Mouse (Mus musculus) CH12.LX (cell line): Measurements from ENCODE around the gene Tnfrsf1a. TPM values are rescaled to one million over a fixed set of nuclear protein-coding genes. Genes with fewer than 3 reads are reported as not detected.
A peak's percentile ranks its signal among the peaks of the same experiment; 100 is the strongest.

Source experiments
- DNase-seq: peaks from one replicate; pipeline ENCODE4 v3.0.0-alpha.2; 2013; ENCODE audit errors: extremely low read depth
- H3K27ac ChIP-seq: 2 replicates; pipeline ENCODE4 v1.5.1; 2012; ENCODE audit warnings: low read depth, mild to moderate bottlenecking, control low read depth, moderate library complexity; ENCODE audit not compliant: insufficient read depth
- H3K27me3 ChIP-seq: replicated peaks from 2 replicates; pipeline ENCODE3; 2012; ENCODE audit warnings: inconsistent platforms
- H3K36me3 ChIP-seq, 2 experiments: replicated peaks in 1 of 2; 2 replicates each; pipeline versions ENCODE3 to v1.6.1; 2012; ENCODE audit warnings: inconsistent platforms in 1 of 2, low read length in 1 of 2, mild to moderate bottlenecking in 1 of 2, mixed read lengths in 1 of 2, moderate library complexity in 1 of 2; ENCODE audit not compliant: control insufficient read depth in 1 of 2, insufficient read depth in 1 of 2
- H3K4me1 ChIP-seq, 2 experiments: 2 replicates each; pipeline ENCODE4 v1.6.1; 2012; ENCODE audit warnings: inconsistent platforms in 1 of 2, moderate library complexity in 1 of 2; ENCODE audit not compliant: insufficient read depth in 2 of 2, control insufficient read depth in 1 of 2
- H3K4me2 ChIP-seq: 2 replicates; pipeline ENCODE4 v1.6.1; 2012; ENCODE audit warnings: low read depth, mild to moderate bottlenecking, control low read depth; ENCODE audit not compliant: poor library complexity, insufficient read depth, severe bottlenecking
- H3K4me3 ChIP-seq, 3 experiments: fragments of 150-350 bp in 1 of 3; sonication (generic) in 1 of 3; replicated peaks in 1 of 3; 2 replicates each; pipeline versions ENCODE3 to v1.5.1; 2011 to 2012; ENCODE audit warnings: low read depth in 2 of 3, low read length in 2 of 3, mild to moderate bottlenecking in 2 of 3, moderate library complexity in 2 of 3, control low read depth in 1 of 3, improper control_type of control experiment in 1 of 3, inconsistent platforms in 1 of 3, mixed read lengths in 1 of 3; ENCODE audit not compliant: poor library complexity in 1 of 3
- H3K79me2 ChIP-seq: replicated peaks from 2 replicates; pipeline ENCODE4 v1.6.1; 2012; ENCODE audit warnings: mild to moderate bottlenecking, moderate library complexity; ENCODE audit not compliant: control insufficient read depth, poor library complexity, insufficient read depth, severe bottlenecking; ENCODE audit errors: extremely low read depth
- H3K9ac ChIP-seq: 2 replicates; pipeline ENCODE4 v1.6.1; 2012; ENCODE audit warnings: low read depth, mild to moderate bottlenecking, control low read depth, moderate library complexity; ENCODE audit not compliant: insufficient read depth
- H3K9me3 ChIP-seq: replicated peaks from 2 replicates; pipeline ENCODE3; 2012; ENCODE audit warnings: low read length, inconsistent platforms, mixed read lengths
- BHLHE40 ChIP-seq: IDR thresholded peaks from 2 replicates; pipeline ENCODE4 v1.6.1; 2011; ENCODE audit warnings: mild to moderate bottlenecking, low read depth, low read length, improper control_type of control experiment
- CHD2 ChIP-seq: IDR thresholded peaks from 2 replicates; pipeline ENCODE4 v1.6.1; 2011; ENCODE audit warnings: low read length, improper control_type of control experiment
- CTCF ChIP-seq, 2 experiments: IDR thresholded peaks in 1 of 2; conservative IDR thresholded peaks in 1 of 2; 2 replicates each; pipeline ENCODE4 v1.5.1; 2011 to 2012; ENCODE audit warnings: low read depth in 2 of 2, low read length in 2 of 2, improper control_type of control experiment in 1 of 2, inconsistent platforms in 1 of 2, mild to moderate bottlenecking in 1 of 2, moderate library complexity in 1 of 2
- E2F4 ChIP-seq: IDR thresholded peaks from 2 replicates; pipeline ENCODE4 v1.6.1; 2011; ENCODE audit warnings: low read depth, low read length, improper control_type of control experiment; ENCODE audit not compliant: insufficient replicate concordance
- EP300 ChIP-seq: IDR thresholded peaks from 2 replicates; pipeline ENCODE4 v1.6.1; 2011; ENCODE audit warnings: low read length, improper control_type of control experiment
- ETS1 ChIP-seq: conservative IDR thresholded peaks from 2 replicates; pipeline ENCODE4 v1.6.1; 2012; ENCODE audit warnings: low read depth, mild to moderate bottlenecking, inconsistent platforms, low read length, improper control_type of control experiment, moderate library complexity
- GABPA ChIP-seq: IDR thresholded peaks from 2 replicates; pipeline ENCODE4 v1.6.1; 2012; ENCODE audit warnings: low read depth, low read length, improper control_type of control experiment, inconsistent platforms; ENCODE audit not compliant: insufficient replicate concordance
- JUND ChIP-seq: conservative IDR thresholded peaks from 2 replicates; pipeline ENCODE4 v1.6.1; 2011; ENCODE audit warnings: low read depth, low read length, improper control_type of control experiment
- KAT2A ChIP-seq: IDR thresholded peaks from 2 replicates; pipeline ENCODE4 v1.6.1; 2012; ENCODE audit warnings: low read length, improper control_type of control experiment, inconsistent platforms; ENCODE audit not compliant: insufficient replicate concordance
- MAX ChIP-seq: IDR thresholded peaks from 2 replicates; pipeline ENCODE4 v1.6.1; 2011; ENCODE audit warnings: low read length, improper control_type of control experiment
- MXI1 ChIP-seq: IDR thresholded peaks from 2 replicates; pipeline ENCODE4 v1.6.1; 2011; ENCODE audit warnings: mild to moderate bottlenecking, low read depth, low read length, improper control_type of control experiment
- MYC ChIP-seq: IDR thresholded peaks from 2 replicates; pipeline ENCODE4 v1.6.1; 2011; ENCODE audit warnings: low read depth, mild to moderate bottlenecking, improper control_type of control experiment, low read length
- NRF1 ChIP-seq: IDR thresholded peaks from 2 replicates; pipeline ENCODE4 v1.6.1; 2014; ENCODE audit warnings: low read depth, mild to moderate bottlenecking, inconsistent platforms, low read length, improper control_type of control experiment, moderate library complexity
- POLR2AphosphoS2 ChIP-seq: IDR thresholded peaks from 2 replicates; pipeline ENCODE4 v1.6.1; 2011; ENCODE audit warnings: low read depth, low read length, improper control_type of control experiment
- RAD21 ChIP-seq: IDR thresholded peaks from 2 replicates; pipeline ENCODE4 v1.6.1; 2011; ENCODE audit warnings: low read depth, mild to moderate bottlenecking, low read length, improper control_type of control experiment, moderate library complexity
- RCOR1 ChIP-seq: conservative IDR thresholded peaks from 2 replicates; pipeline ENCODE4 v1.6.1; 2012; ENCODE audit warnings: low read depth, mild to moderate bottlenecking, inconsistent platforms, low read length, improper control_type of control experiment
- SMC3 ChIP-seq: IDR thresholded peaks from 2 replicates; pipeline ENCODE4 v1.6.1; 2011; ENCODE audit warnings: low read depth, low read length, improper control_type of control experiment
- TBP ChIP-seq: conservative IDR thresholded peaks from 2 replicates; pipeline ENCODE4 v1.6.1; 2011; ENCODE audit warnings: low read depth, low read length, improper control_type of control experiment
- TCF12 ChIP-seq: IDR thresholded peaks from 2 replicates; pipeline ENCODE4 v1.6.1; 2014; ENCODE audit warnings: low read depth, mild to moderate bottlenecking, inconsistent platforms, low read length, improper control_type of control experiment
- UBTF ChIP-seq: IDR thresholded peaks from 2 replicates; pipeline ENCODE4 v1.6.1; 2012; ENCODE audit warnings: low read depth, mild to moderate bottlenecking, inconsistent platforms, low read length, improper control_type of control experiment, moderate library complexity
- USF2 ChIP-seq: conservative IDR thresholded peaks from 2 replicates; pipeline ENCODE4 v1.6.1; 2011; ENCODE audit warnings: low read depth, low read length, improper control_type of control experiment
- ZC3H11A ChIP-seq: IDR thresholded peaks from 2 replicates; pipeline ENCODE4 v1.6.1; 2012; ENCODE audit warnings: low read depth, mild to moderate bottlenecking, inconsistent platforms, low read length, improper control_type of control experiment
- dilution Hi-C: fragments of 300-500 bp; cut with MboI; formaldehyde crosslinking; loops from 2 replicates; pipeline ENCODE4 v1.14.3; 2020; ENCODE audit warnings: low sequenced_read_pairs; ENCODE audit not compliant: extremely low pct_unique_long_range_greater_than_20kb, extremely low pct_ligation_motif_present
- in situ Hi-C: fragments of 300-500 bp; cut with MboI; formaldehyde crosslinking; loops from 3 replicates; pipeline ENCODE4 v1.14.3; 2019; ENCODE audit warnings: low sequenced_read_pairs, low pct_ligation_motif_present, low pct_unique_long_range_greater_than_20kb, mixed read lengths
- polyA plus RNA-seq: library from polyadenylated mRNA; unstranded; fragments of >175 nt; gene quantifications from 2 replicates; pipeline ENCODE4 v1.2.1, GENCODE M21; 2012; ENCODE audit warnings: low read depth; ENCODE audit not compliant: insufficient read length
- total RNA-seq, 2 experiments: library from RNA; depleted of rRNA; stranded (reverse); fragments of 300-350 nt in 1 of 2; fragments of >200 nt in 1 of 2; gene quantifications; 2 replicates each; pipeline ENCODE4 v1.2.3; 2012 to 2014

Gene Tnfrsf1a
- total and polyA plus RNA-seq, 3 experiments = 0.13 TPM; not detected in 2

DNA sequence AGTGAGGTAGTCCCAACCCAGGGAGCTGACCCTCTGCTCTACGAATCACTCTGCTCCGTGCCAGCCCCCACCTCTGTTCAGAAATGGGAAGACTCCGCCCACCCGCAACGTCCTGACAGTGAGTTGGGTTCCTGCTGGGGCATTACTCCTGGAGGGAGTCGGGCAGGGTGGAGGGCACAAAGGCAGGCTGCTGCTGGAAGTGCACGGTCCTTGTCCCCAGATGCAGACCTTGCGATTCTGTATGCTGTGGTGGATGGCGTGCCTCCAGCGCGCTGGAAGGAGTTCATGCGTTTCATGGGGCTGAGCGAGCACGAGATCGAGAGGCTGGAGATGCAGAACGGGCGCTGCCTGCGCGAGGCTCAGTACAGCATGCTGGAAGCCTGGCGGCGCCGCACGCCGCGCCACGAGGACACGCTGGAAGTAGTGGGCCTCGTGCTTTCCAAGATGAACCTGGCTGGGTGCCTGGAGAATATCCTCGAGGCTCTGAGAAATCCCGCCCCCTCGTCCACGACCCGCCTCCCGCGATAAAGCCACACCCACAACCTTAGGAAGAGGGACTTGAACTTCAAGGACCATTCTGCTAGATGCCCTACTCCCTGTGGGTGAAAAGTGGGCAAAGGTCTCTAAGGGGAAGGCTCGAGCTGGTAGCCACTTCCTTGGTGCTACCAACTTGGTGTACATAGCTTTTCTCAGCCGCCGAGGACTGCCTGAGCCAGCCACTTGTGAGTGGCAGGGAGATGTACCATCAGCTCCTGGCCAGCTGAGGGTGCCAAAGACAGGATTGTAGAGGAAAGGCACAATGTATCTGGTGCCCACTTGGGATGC, 12.5 kb downstream of the Tnfrsf1a start:
- Histone ChIP-seq H3K27me3 (peaks cover 93% of the 10 kb centered on the region), H3K36me3 (no peaks in the 10 kb centered on the region), H3K27ac (no peak overlapping the region), H3K4me3 (no peak overlapping the region), H3K9me3 (peaks cover 11% of the 10 kb centered on the region), H3K79me2 (no peaks in the 10 kb centered on the region), H3K4me1 (peaks cover 8 to 11% of the 10 kb centered on the region in 2 experiments), H3K9ac (no peak overlapping the region), H3K4me2 (no peak overlapping the region)
- TF ChIP-seq POLR2AphosphoS2 (no peak), EP300 (no peak), SMC3 (peak; percentile 13; the same call in 1 of the 2 replicates), MYC (no peak), RCOR1 (no peak), UBTF (no peak), NRF1 (no peak), KAT2A (no peak), CTCF (conservative IDR thresholded peaks at IDR 0.05 in 1 of 2, IDR thresholded peaks at IDR 0.05 in 1 of 2; ENCODE audit: low read depth in 2 of 2, low read length in 2 of 2) (peak in 1 of 2 experiments; percentile 42; a peak in 2 of 4 replicates), JUND (no peak), ETS1 (no peak), MXI1 (no peak), TBP (no peak), BHLHE40 (no peak), GABPA (no peak), CHD2 (no peak), TCF12 (no peak), ZC3H11A (no peak), RAD21 (peak; percentile 35)
- dilution Hi-C loops (no loop called here), in situ Hi-C loops (no loop called here)
- DNase-seq = no peak

DNA sequence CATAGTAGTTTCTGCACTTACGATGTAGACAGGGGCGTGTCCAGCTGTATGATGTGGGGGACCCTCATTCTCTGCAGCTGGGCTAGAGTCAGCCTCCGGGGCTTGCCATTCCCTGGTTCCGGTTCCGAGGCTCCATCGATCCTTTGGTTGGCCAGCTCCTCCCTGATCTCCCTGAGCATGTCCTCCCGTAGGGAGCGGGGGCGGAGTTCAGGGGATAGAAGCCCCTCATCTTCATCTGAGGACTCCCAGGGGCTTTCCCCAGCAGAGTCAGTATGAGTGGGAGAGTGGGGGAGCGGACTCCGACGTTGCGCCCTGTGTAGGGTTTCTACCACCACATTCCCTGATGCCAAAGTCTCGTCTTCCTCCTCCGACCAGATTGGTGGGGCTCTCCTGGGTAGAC, 13.9 kb downstream of the Tnfrsf1a start:
- dilution Hi-C loops = no loop called here
- peaks cover 11 to 16% of the 10 kb centered on the region in 2 experiments for H3K4me1 ChIP-seq

More for the DNA sequence above, 13.9 kb downstream of the Tnfrsf1a start:
- DNase-seq = no peak
- Histone ChIP-seq H3K27ac (no peak overlapping the region), H3K27me3 (peaks cover 91% of the 10 kb centered on the region), H3K4me3 (no peak overlapping the region), H3K4me2 (no peak overlapping the region), H3K9ac (no peak overlapping the region), H3K36me3 (no peaks in the 10 kb centered on the region), H3K79me2 (no peaks in the 10 kb centered on the region), H3K9me3 (peaks cover 11% of the 10 kb centered on the region)
- TF ChIP-seq ETS1 (no peak), USF2 (no peak), E2F4 (no peak), NRF1 (no peak), MAX (no peak)
- in situ Hi-C loops = no loop called here
